Mouse (Mus musculus): ENCODE results near the gene Grwd1.

DNA sequence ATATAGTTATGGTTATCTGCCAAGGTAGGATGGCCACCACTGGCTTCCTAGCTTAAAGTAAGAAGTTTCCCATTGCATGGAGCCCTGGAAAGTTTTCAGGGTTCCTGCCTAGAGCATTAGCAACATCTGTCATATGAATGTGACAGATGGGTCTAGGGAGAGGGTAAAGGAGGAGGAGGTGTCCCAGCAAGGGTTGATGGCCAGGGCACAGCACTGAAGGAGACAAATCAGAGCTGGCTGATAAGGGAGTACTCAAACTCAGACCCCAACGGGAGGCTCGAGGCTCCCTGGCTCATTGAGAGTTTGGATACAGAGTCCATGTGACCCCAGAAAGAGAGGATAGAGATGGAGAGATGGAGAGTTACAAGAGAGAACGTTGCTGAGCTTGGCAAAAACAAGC is 19.9 kb upstream of the Grwd1 start:
- TF ChIP-seq CTCF (IDR thresholded peaks at IDR 0.05; ENCODE audit: control insufficient read depth, insufficient read depth, insufficient read length) = no peak
- no peak for TF ChIP-seq MAX (IDR thresholded peaks at IDR 0.05)
- no peak for TF ChIP-seq FOSL1 (IDR thresholded peaks at IDR 0.05; ENCODE audit: insufficient read depth, low read length, poor library complexity, severe bottlenecking)
